In the genomic region with DNA sequence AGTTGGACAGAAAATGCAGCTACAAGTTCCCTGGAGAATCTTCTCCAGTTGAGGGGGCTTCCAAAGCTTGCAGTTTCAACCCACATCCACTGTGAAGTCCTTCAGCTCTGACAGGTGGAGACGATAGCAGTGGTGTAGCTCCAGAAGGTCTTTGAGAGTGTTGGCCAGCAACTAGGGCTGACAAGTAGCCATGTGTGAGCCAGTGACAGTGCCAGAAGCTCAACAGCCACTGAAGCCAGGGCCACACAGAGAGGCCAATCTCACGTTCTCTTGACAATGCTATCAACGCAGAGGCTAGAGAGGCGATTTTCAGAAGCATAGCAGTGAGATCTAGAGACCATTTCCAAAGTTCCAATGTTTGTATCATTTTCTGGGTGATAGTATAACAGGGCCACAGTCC, we compare ENCODE assay signal across 38 mouse cellular contexts. TPM values are rescaled to one million over a fixed set of nuclear protein-coding genes. Genes with fewer than 3 reads are reported as not detected.
"Had no signal": no experiment of that assay in that cellular context is flagged by ENCODE, and none has a peak within 500 bp of the region (broad histone marks: within the 10 kb centered on the region; RNA-seq: fewer than 3 reads in every experiment).

No protein-coding gene starts in this region.

- H3K36me3 ChIP-seq: heart, embryonic 12.5 days; hindbrain, embryonic 10.5 days; hindbrain, embryonic 12.5 days; intestine, embryonic 15.5 days; limb, embryonic 10.5 days; limb, embryonic 12.5 days; liver, embryonic 13.5 days; liver, embryonic 15.5 days had no signal

- H3K27ac ChIP-seq: gastrocnemius, adult 2 months; hindbrain, embryonic 10.5 days; hindbrain, embryonic 12.5 days; hindbrain, embryonic 14.5 days; intestine, embryonic 15.5 days; layer of hippocampus, adult 2 months; left cerebral cortex, adult 2 months; limb, embryonic 10.5 days; limb, embryonic 12.5 days; liver, embryonic 13.5 days; liver, embryonic 15.5 days had no signal

- H3K4me1 ChIP-seq: hindbrain, embryonic 12.5 days; limb, embryonic 10.5 days; limb, embryonic 12.5 days; liver, embryonic 15.5 days had no signal

- H3K27me3 ChIP-seq: heart, embryonic 12.5 days; hindbrain, embryonic 12.5 days; intestine, embryonic 15.5 days; limb, embryonic 12.5 days; liver, embryonic 13.5 days; liver, embryonic 15.5 days had no signal

- H3K9me3 ChIP-seq: heart, embryonic 12.5 days; hindbrain, embryonic 12.5 days; intestine, embryonic 15.5 days; limb, embryonic 10.5 days; limb, embryonic 12.5 days; liver, embryonic 13.5 days; liver, embryonic 15.5 days had no signal

- H3K4me3 ChIP-seq: gastrocnemius, adult 2 months; heart, embryonic 12.5 days; hindbrain, embryonic 10.5 days; hindbrain, embryonic 12.5 days; intestine, embryonic 15.5 days; layer of hippocampus, adult 2 months; left cerebral cortex, adult 2 months; limb, embryonic 10.5 days; limb, embryonic 12.5 days; liver, embryonic 13.5 days; liver, embryonic 15.5 days had no signal

- H3K9ac ChIP-seq: heart, embryonic 12.5 days; hindbrain, embryonic 12.5 days; hindbrain, embryonic 14.5 days; intestine, embryonic 15.5 days; limb, embryonic 12.5 days; liver, embryonic 13.5 days; liver, embryonic 15.5 days; liver, postnatal 0 days had no signal

- DNase-seq: gastrocnemius, adult 2 months; gastrocnemius, postnatal 10 days; gastrocnemius, postnatal 25 days; heart, postnatal 10 days; heart, postnatal 4 days; kidney, adult 18-20 months; kidney, adult 8-10 months; kidney, postnatal 10 days; kidney, postnatal 25 days; kidney, postnatal 4 days; liver; liver, embryonic 13.5 days; liver, postnatal 0 days had no signal

RNA-seq across cellular contexts. Expression of a gene that starts 56.5 kb away (rescaled TPM):
- total RNA-seq: gastrocnemius, adult 2 months; gastrocnemius, postnatal 10 days; gastrocnemius, postnatal 25 days; gastrocnemius, postnatal 4 days; granulocyte monocyte progenitor cell, adult 5-6 weeks; heart, postnatal 10 days; heart, postnatal 25 days; heart, postnatal 4 days; layer of hippocampus, adult 2 months; layer of hippocampus, postnatal 10 days; layer of hippocampus, postnatal 25 days; left cerebral cortex, adult 2 months; left cerebral cortex, postnatal 10 days; left cerebral cortex, postnatal 25 days had no signal
- polyA plus RNA-seq: heart, embryonic 12.5 days; heart, embryonic 14.5 days; heart, embryonic 16.5 days; hindbrain, embryonic 10.5 days; hindbrain, embryonic 12.5 days; hindbrain, embryonic 14.5 days; hindbrain, embryonic 16.5 days; inflammation-experienced regulatory T-cells, adult 6 months; kidney, embryonic 14.5 days; kidney, embryonic 16.5 days; limb, embryonic 10.5 days; limb, embryonic 12.5 days; limb, embryonic 14.5 days; liver, embryonic 11.5 days; liver, embryonic 13.5 days had no signal
